Mouse (Mus musculus): Measurements from ENCODE around the gene Ankrd63.
A peak's percentile ranks its signal among the peaks of the same experiment; 100 is the strongest.
"Not testable (repeated sequence)": the region's sequence is repeated elsewhere in the genome, so short reads cannot be mapped to it uniquely, and the experiment has no call there.

Gene Ankrd63

DNA sequence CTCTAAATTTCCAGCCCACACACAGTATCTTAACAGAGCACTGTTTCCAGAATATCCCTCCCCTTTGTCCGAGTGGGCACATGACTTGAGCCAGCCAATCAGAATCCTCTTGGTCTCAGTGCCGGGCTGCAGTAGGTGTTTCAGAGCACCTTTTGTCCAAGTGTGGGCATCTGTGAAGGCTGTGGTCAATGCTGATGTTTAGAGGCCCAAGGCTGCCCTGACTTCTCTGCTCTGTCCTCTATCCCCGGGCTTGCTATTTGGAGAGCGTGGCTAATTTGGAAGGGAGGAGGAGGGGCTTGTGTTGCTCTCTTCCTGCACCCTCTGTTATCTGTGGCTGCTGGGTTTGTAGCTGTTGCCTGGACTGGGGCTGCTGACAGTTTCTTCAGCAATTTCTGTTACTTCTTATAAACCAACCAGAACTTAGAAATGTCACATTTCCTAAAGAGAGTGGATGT is 43.7 kb downstream of the Ankrd63 start:
- DNase-seq (ENCODE audit: low spot score), result peak; percentile 79

- DNase-seq (ENCODE audit: low spot score), result no peak
Observed at GRCm38 (mm10) chr2:118659493-118659892, 44.3 kb downstream of the Ankrd63 start.

DNA sequence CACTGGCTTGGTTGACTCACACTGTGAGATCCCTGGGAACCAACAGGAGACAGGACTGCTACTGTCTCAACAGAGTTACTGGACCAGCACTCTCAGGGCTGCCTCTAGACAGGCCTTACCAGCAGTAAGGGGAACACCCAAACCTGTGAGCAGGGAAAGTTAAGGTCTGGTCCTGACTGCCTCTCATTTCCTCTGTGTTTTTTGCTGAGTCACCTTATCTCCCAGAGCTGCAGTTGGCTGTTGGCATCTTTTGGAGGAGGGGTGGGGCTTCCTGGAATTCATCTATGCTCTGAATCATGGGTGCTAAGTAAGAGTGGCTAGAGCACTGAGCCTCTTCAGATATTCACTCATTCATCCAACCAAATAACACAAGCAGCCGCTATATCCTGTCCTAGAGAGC is 44.7 kb downstream of the Ankrd63 start:
- DNase-seq (ENCODE audit: low spot score), result no peak

GRCm38 (mm10) chr2:118658457-118658856 is 45.3 kb downstream of the Ankrd63 start:
- no peak for DNase-seq (ENCODE audit: low spot score)

- no peak for DNase-seq (ENCODE audit: low spot score)
Observed at GRCm38 (mm10) chr2:118656688-118657281, 47.0 kb downstream of the Ankrd63 start.

GRCm38 (mm10) chr2:118650697-118651096 is 53.1 kb downstream of the Ankrd63 start:
- DNase-seq (ENCODE audit: low spot score), result not testable (repeated sequence)
